Mouse (Mus musculus): ENCODE measurements around the gene Leng1.

The Leng1 gene

DNA sequence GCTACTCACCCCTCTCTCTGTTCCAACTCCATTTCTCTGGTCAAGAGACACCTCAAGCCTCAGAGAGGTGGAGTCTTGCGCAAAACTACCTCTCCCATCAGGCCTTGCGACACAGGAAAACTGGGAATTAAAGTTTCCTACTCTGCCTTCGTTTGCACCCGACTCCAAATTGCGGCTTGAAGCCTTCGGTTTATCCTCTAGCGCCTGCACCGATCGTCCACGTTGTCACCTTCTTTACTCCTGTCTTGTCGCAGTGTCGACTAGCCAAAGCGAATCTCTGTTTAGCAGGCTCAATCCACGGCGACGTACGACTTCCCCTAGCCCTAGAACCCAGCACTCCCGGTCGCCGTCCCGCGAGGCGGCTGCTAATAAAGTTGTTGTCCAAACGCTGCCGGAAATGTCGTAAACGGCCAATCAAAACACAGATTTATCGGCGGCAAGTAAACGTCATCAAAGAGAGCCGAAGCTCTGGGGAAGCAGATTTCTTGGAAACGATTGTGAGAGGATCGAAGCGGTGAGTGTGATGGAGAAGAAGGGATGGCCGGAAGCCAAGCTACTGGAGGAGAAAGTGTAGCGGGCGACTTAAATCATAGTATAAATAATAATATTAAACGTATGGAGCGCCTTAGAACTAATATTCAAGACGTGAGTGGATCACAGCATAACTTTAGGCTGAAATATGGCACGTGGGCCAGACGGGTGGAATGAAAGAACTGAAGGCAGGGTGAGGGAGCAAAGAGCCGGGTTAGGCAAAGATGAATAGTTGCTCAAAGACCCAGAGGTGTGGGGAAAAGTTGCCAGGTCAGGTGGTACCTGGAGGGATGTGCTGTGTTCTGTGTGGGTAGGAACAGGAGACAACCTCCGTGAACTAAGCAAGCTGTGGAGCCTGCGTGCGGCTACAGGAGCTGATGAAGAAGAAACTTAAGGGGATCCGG lies 35.8 kb downstream of the Leng1 start, which contains the start of the genes Tfpt and Prpf31:
Tfpt (minus strand) TSS at position 387 of the 935 bp plus-strand sequence.
Prpf31 (plus strand) TSS at position 443 of the 935 bp plus-strand sequence.
- peak; percentile 91 for DNase-seq (ENCODE audit: low spot score)

DNA sequence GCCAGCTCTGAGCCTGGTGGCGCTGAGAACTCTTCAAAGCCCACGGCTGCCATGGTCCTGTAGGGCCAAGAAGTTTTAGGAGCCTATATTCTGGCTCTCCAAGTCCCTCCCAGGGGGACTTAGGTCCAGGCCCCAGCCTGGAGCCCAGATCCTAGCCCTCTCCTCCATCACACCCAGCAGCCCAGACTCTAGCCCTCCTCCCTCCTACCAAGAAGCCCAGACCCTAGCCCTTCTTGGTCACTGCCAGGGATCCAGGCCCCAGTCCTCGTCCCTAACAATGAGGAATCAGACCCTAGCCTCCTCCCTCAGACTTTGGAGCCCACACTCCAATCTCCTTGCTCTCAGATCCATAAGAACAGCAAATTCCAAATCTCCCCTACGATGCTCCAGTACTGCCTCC lies 36.6 kb downstream of the Leng1 start:
- DNase-seq (ENCODE audit: low spot score): no peak

GRCm38 (mm10) chr7:3617242-3617995 lies 48.2 kb downstream of the Leng1 start, which contains the start of gene Ndufa3:
Ndufa3 (plus strand) TSS chr7:3617373.
- DNase-seq (ENCODE audit: low spot score): peak; percentile 94

GRCm38 (mm10) chr7:3616389-3617241 lies 49.0 kb downstream of the Leng1 start:
- DNase-seq (ENCODE audit: low spot score): no peak

- DNase-seq (ENCODE audit: low spot score): no peak
These were observed 49.6 kb downstream of the Leng1 start, which contains the start of gene Oscar for GRCm38 (mm10) chr7:3616057-3616388. Oscar (minus strand) TSS chr7:3616157.

DNA sequence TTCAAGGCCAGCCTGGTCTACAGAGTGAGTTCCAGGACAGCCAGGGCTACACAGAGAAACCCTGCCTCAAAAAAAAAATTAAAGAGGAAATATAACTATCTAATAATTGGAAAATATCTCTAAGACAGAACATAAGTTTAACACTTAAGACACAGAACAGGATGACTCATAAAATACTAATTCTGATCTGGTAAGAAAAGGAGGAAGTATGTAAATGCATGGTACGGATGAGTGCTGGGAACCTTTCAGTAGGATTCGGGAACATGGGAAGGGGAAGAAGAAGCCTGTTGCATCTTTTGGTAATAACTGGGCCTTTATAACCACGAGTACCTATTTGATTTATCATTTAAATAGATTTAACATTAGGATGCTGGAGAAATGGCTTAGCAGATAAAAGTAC lies 51.6 kb downstream of the Leng1 start:
- no peak for DNase-seq (ENCODE audit: low spot score)

DNA sequence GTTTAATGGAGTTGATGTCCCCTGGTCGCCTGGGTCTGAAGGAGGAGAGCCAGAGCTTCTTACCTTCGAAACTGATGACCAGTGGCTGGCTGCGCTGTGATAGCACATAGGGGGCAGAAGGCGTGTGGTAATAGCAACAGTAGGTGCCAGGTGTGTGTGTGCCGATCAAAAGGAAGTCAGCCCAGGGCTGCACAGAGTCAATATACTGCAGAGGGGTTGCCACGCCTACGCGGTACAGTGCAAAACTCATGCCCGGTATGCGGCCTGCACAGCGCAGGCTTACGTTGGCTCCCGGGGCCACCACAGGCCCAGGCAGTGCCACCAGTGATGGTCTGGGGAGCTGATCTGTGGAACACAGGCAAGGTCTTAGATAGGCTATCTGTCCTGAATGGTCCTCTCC lies 54.6 kb downstream of the Leng1 start:
- DNase-seq (ENCODE audit: low spot score): no peak

DNA sequence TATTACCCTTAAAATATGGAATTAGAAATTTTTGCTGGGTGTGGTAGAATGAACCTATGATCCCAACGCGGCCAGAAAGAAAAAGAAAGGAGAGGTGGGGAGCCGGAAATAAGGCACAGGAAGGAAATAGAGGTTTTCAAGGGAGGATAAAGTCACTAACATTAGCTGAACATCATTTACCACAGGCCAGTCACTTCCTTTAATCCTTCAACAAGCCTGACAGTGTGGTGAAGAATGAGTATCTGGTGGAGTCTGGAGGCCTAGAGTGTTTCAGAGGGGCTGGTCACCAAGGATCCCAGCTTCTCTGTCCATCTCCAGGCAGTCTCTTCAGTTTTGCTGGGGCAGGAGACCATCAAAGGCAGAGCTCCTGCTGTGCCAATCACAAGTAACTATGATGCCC lies 55.2 kb downstream of the Leng1 start:
- DNase-seq (ENCODE audit: low spot score): no peak

Measured in T-cell, adult 2 months (primary cell).